Mouse (Mus musculus) liver, embryonic 14.5 days (tissue): Measurements from ENCODE around the gene E2f1. TPM values are rescaled to one million over a fixed set of nuclear protein-coding genes. Genes with fewer than 3 reads are reported as not detected.
A peak's percentile ranks its signal among the peaks of the same experiment; 100 is the strongest.

Experiments
- ATAC-seq: fragments of 200-750 bp; cut with Nextera tagmentation; 2 replicates; pipeline ENCODE4 v1.8.0; 2017; ENCODE audit warnings: moderate number of reproducible peaks, mild to moderate bottlenecking, moderate library complexity; ENCODE audit not compliant: insufficient read depth
- DNase-seq, 3 experiments: peaks; one replicate each; pipeline ENCODE4 v3.0.0-alpha.2; 2012 to 2013; ENCODE audit warnings: low read depth in 3 of 3, low spot score in 3 of 3
- H3K27ac ChIP-seq: fragments of 300-500 bp; sonication (generic); 2 replicates; pipeline ENCODE4 v1.5.1; 2014; ENCODE audit warnings: moderate library complexity, mild to moderate bottlenecking, control low read depth, inconsistent platforms
- H3K27me3 ChIP-seq: fragments of 300-500 bp; sonication (generic); 2 replicates; pipeline ENCODE4 v1.6.1; 2014; ENCODE audit warnings: mild to moderate bottlenecking, low read length, moderate library complexity; ENCODE audit not compliant: control insufficient read depth, insufficient read depth
- H3K36me3 ChIP-seq: fragments of 300-500 bp; sonication (generic); replicated peaks from 2 replicates; pipeline ENCODE4 v1.6.1; 2014; ENCODE audit warnings: low read depth; ENCODE audit not compliant: control insufficient read depth, insufficient read depth
- H3K4me1 ChIP-seq, 2 experiments: fragments of 200-500 bp in 1 of 2; fragments of 300-500 bp in 1 of 2; sonication (generic) in 1 of 2; replicated peaks; 2 replicates each; pipeline ENCODE4 v1.6.1; 2012 to 2014; ENCODE audit warnings: antibody characterized with exemption in 1 of 2, inconsistent platforms in 1 of 2, low read length in 1 of 2; ENCODE audit not compliant: control insufficient read depth in 2 of 2, insufficient read depth in 2 of 2
- H3K4me2 ChIP-seq: fragments of 300-500 bp; sonication (generic); 2 replicates; pipeline ENCODE4 v1.6.1; 2014; ENCODE audit warnings: low read depth, mild to moderate bottlenecking, control low read depth, moderate library complexity
- H3K4me3 ChIP-seq, 2 experiments: fragments of 200-500 bp in 1 of 2; fragments of 300-500 bp in 1 of 2; sonication (generic) in 1 of 2; 2 replicates each; pipeline ENCODE4 v1.5.1; 2012 to 2014; ENCODE audit warnings: low read depth in 2 of 2, low read length in 2 of 2, mild to moderate bottlenecking in 2 of 2, control low read depth in 1 of 2, inconsistent platforms in 1 of 2, moderate library complexity in 1 of 2; ENCODE audit not compliant: insufficient read depth in 1 of 2
- H3K9ac ChIP-seq: fragments of 300-500 bp; sonication (generic); replicated peaks from 2 replicates; pipeline ENCODE4 v1.6.1; 2014; ENCODE audit warnings: mild to moderate bottlenecking, control low read depth, moderate library complexity
- H3K9me3 ChIP-seq: fragments of 300-500 bp; sonication (generic); 2 replicates; pipeline ENCODE4 v1.6.1; 2016; ENCODE audit warnings: low read length, mixed read lengths; ENCODE audit not compliant: control insufficient read depth
- CTCF ChIP-seq: IDR thresholded peaks from 2 replicates; pipeline ENCODE4 v1.5.1; 2016; ENCODE audit warnings: antibody characterized with exemption, low read depth, control low read depth
- EP300 ChIP-seq: IDR thresholded peaks from 2 replicates; pipeline ENCODE4 v1.6.1; 2016; ENCODE audit warnings: antibody characterized with exemption, low read depth
- WGBS: fragments of 180-500 bp; shearing (Covaris S2); extraction: QIAGEN DNeasy Blood & Tissue Kit; methylation state at CpG from one replicate; pipeline ENCODE4 v1.1.7; 2014; ENCODE audit not compliant: insufficient replicate concordance; 5-methylcytosine and 5-hydroxymethylcytosine counted together
- polyA plus RNA-seq, 2 experiments: library from polyadenylated mRNA; depleted of rRNA in 1 of 2; stranded (reverse) in 1 of 2; unstranded in 1 of 2; fragments of >200 nt; fragmentation: Nextera tagmentation in 1 of 2; extraction: Ambion mirVana in 1 of 2; gene quantifications; 2 replicates each; pipeline versions ENCODE4 v1.2.1 to v1.2.3; 2012 to 2014

Gene E2f1
- polyA plus RNA-seq, 2 experiments: 6.0 to 26.2 TPM

- Histone ChIP-seq H3K4me1 (peaks cover 13 to 25% of the 10 kb centered on the region in 2 experiments), H3K4me3 (no peak overlapping the region), H3K9me3 (no peaks in the 10 kb centered on the region), H3K4me2 (no peak overlapping the region), H3K9ac (no peak overlapping the region), H3K36me3 (peaks cover 33% of the 10 kb centered on the region), H3K27ac (no peak overlapping the region), H3K27me3 (no peaks in the 10 kb centered on the region)
- 80% methylated on average over 3 of the region's 3 CpGs for WGBS
- DNase-seq: no peak
- TF ChIP-seq CTCF (no peak), EP300 (no peak)
- no peak for ATAC-seq
Measured at GRCm38 (mm10) chr2:154565562-154565961, 4.1 kb downstream of the E2f1 start.

- 87% methylated on average over 22 of the region's 22 CpGs for WGBS
- ATAC-seq (no peak), DNase-seq (no peak)
- Histone ChIP-seq H3K4me1 (peaks cover 13 to 20% of the 10 kb centered on the region in 2 experiments; a peak in 3 of 4 replicates), H3K4me3 (no peak overlapping the region), H3K4me2 (no peak overlapping the region), H3K27me3 (no peaks in the 10 kb centered on the region), H3K9ac (no peak overlapping the region), H3K27ac (no peak overlapping the region), H3K36me3 (peaks cover 35% of the 10 kb centered on the region), H3K9me3 (no peaks in the 10 kb centered on the region)
- no peak for TF ChIP-seq EP300
- no peak for TF ChIP-seq CTCF
Measured at GRCm38 (mm10) chr2:154563612-154564170, 6.0 kb downstream of the E2f1 start.

- WGBS: 3% methylated on average over 34 of the region's 34 CpGs
- TF ChIP-seq CTCF (no peak), EP300 (no peak)
- Histone ChIP-seq H3K27ac (no peak within 1 kb of the TSS), H3K4me3 (peak within 1 kb of the TSS; percentile 5 to 39), H3K9ac (peak within 1 kb of the TSS; percentile 0; the same call in 1 of the 2 replicates), H3K36me3 (peaks cover 23% of the 10 kb centered on the region), H3K4me1 (peaks cover 4 to 5% of the 10 kb centered on the region in 2 experiments; a peak in 3 of 4 replicates), H3K27me3 (no peaks in the 10 kb centered on the region), H3K9me3 (no peaks in the 10 kb centered on the region), H3K4me2 (peak within 1 kb of the TSS; percentile 51)
- peak; percentile 78 for ATAC-seq
- no peak for DNase-seq
Measured at GRCm38 (mm10) chr2:154558264-154559039, 11.2 kb downstream of the E2f1 start, which contains the start of gene Necab3. Gene Necab3, minus strand, starts transcription at chr2:154558890.

- Histone ChIP-seq H3K4me3 (no peak overlapping the region), H3K4me1 (peaks cover 5% of the 10 kb centered on the region in 2 experiments; a peak in 3 of 4 replicates), H3K36me3 (peaks cover 12% of the 10 kb centered on the region), H3K9me3 (no peaks in the 10 kb centered on the region), H3K4me2 (no peak overlapping the region), H3K9ac (no peak overlapping the region), H3K27ac (no peak overlapping the region), H3K27me3 (no peaks in the 10 kb centered on the region)
- ATAC-seq (no peak), DNase-seq (no peak)
- 48% methylated on average over 5 of the region's 5 CpGs for WGBS
- TF ChIP-seq EP300: no peak
- TF ChIP-seq CTCF: no peak
Measured at GRCm38 (mm10) chr2:154557184-154557832, 12.4 kb downstream of the E2f1 start.

GRCm38 (mm10) chr2:154555235-154555634, 14.5 kb downstream of the E2f1 start:
- H3K9me3 ChIP-seq: no peaks in the 10 kb centered on the region
- no peak for DNase-seq
- peaks cover 5 to 7% of the 10 kb centered on the region in 2 experiments; a peak in 3 of 4 replicates for H3K4me1 ChIP-seq
- H3K9ac ChIP-seq: no peak overlapping the region
- 85% methylated on average over 6 of the region's 6 CpGs for WGBS
- H3K4me2 ChIP-seq: no peak overlapping the region
- ATAC-seq: no peak
- no peak overlapping the region for H3K27ac ChIP-seq
- H3K27me3 ChIP-seq: peaks cover 17% of the 10 kb centered on the region
- TF ChIP-seq EP300: no peak
- no peak for TF ChIP-seq CTCF
- H3K4me3 ChIP-seq: no peak overlapping the region
- H3K36me3 ChIP-seq: no peaks in the 10 kb centered on the region
